Mouse (Mus musculus): ENCODE measurements at regions not wholly inside any gene's neighbourhood (a gene's known extent, or its start where the extent isn't known, plus 50 kb on each side); places are given as distances from the start of the nearest gene placed in this dataset.

- CTCF ChIA-PET: no interaction called here
Measured at GRCm38 (mm10) chr2:131739022-131739421, 120.5 kb downstream of the Erv3 start.

GRCm38 (mm10) chr2:131734740-131735378, 124.7 kb downstream of the Erv3 start:
- CTCF ChIA-PET: no interaction called here

GRCm38 (mm10) chr2:131726533-131726932, 133.0 kb downstream of the Erv3 start:
- CTCF ChIA-PET: no interaction called here

- CTCF ChIA-PET: no interaction called here
Measured at GRCm38 (mm10) chr2:131721631-131722545, 137.7 kb downstream of the Erv3 start.

GRCm38 (mm10) chr2:131717561-131717960, 142.0 kb downstream of the Erv3 start:
- CTCF ChIA-PET: no interaction called here

GRCm38 (mm10) chr2:131716841-131717240, 142.7 kb downstream of the Erv3 start:
- CTCF ChIA-PET: no interaction called here

GRCm38 (mm10) chr2:131715381-131715780, 144.2 kb downstream of the Erv3 start:
- CTCF ChIA-PET: no interaction called here

GRCm38 (mm10) chr2:131711886-131712285, 147.7 kb downstream of the Erv3 start:
- CTCF ChIA-PET: no interaction called here

- CTCF ChIA-PET: no interaction called here
Measured at GRCm38 (mm10) chr2:131706565-131706964, 144.5 kb upstream of the Adra1d start.

GRCm38 (mm10) chr2:131704406-131704805, 142.3 kb upstream of the Adra1d start:
- CTCF ChIA-PET: no interaction called here

GRCm38 (mm10) chr2:131702146-131702545, 140.1 kb upstream of the Adra1d start:
- CTCF ChIA-PET: no interaction called here

- CTCF ChIA-PET: no interaction called here
Measured at GRCm38 (mm10) chr2:131699798-131700197, 137.7 kb upstream of the Adra1d start.

GRCm38 (mm10) chr2:131698008-131698965, 136.2 kb upstream of the Adra1d start:
- CTCF ChIA-PET: no interaction called here

- CTCF ChIA-PET: no interaction called here
Measured at GRCm38 (mm10) chr2:131696307-131696706, 134.2 kb upstream of the Adra1d start.

GRCm38 (mm10) chr2:131689996-131690395, 127.9 kb upstream of the Adra1d start:
- CTCF ChIA-PET: no interaction called here

GRCm38 (mm10) chr2:131688282-131688681, 126.2 kb upstream of the Adra1d start:
- CTCF ChIA-PET: no interaction called here

GRCm38 (mm10) chr2:131687449-131687848, 125.4 kb upstream of the Adra1d start:
- CTCF ChIA-PET: no interaction called here

- CTCF ChIA-PET: no interaction called here
Measured at GRCm38 (mm10) chr2:131686748-131687147, 124.7 kb upstream of the Adra1d start.

- CTCF ChIA-PET: no interaction called here
Measured at GRCm38 (mm10) chr2:131685326-131685725, 123.2 kb upstream of the Adra1d start.

GRCm38 (mm10) chr2:131683734-131684133, 121.7 kb upstream of the Adra1d start:
- CTCF ChIA-PET: no interaction called here

GRCm38 (mm10) chr2:131678484-131678883, 116.4 kb upstream of the Adra1d start:
- CTCF ChIA-PET: no interaction called here

- CTCF ChIA-PET: no interaction called here
Measured at GRCm38 (mm10) chr2:131676736-131677135, 114.7 kb upstream of the Adra1d start.

All from spleen, embryonic (tissue).